Mouse (Mus musculus) heart, embryonic 10.5 days (tissue): ENCODE measurements around the gene Prune2. TPM values are rescaled to one million over a fixed set of nuclear protein-coding genes. Genes with fewer than 3 reads are reported as not detected.
A peak's percentile ranks its signal among the peaks of the same experiment; 100 is the strongest.

Source experiments
- DNase-seq: peaks from one replicate; pipeline ENCODE4 v3.0.0-alpha.2; 2017; ENCODE audit warnings: low spot score
- H3K27ac ChIP-seq: fragments of 300-500 bp; sonication (generic); 2 replicates; pipeline ENCODE4 v1.5.1; 2016; ENCODE audit warnings: mild to moderate bottlenecking
- H3K27me3 ChIP-seq: fragments of 300-500 bp; sonication (generic); 2 replicates; pipeline ENCODE4 v1.6.1; 2016; ENCODE audit warnings: mild to moderate bottlenecking; ENCODE audit not compliant: poor library complexity, insufficient read depth, severe bottlenecking
- H3K36me3 ChIP-seq: fragments of 300-500 bp; sonication (generic); 2 replicates; pipeline ENCODE4 v1.6.1; 2016; ENCODE audit warnings: mild to moderate bottlenecking, moderate library complexity
- H3K4me1 ChIP-seq: fragments of 300-500 bp; sonication (generic); 2 replicates; pipeline ENCODE4 v1.6.1; 2016; ENCODE audit warnings: mild to moderate bottlenecking
- H3K4me3 ChIP-seq: fragments of 300-500 bp; sonication (generic); 2 replicates; pipeline ENCODE4 v1.5.1; 2016; ENCODE audit warnings: mild to moderate bottlenecking, moderate library complexity
- H3K9me3 ChIP-seq: fragments of 300-500 bp; sonication (generic); 2 replicates; pipeline ENCODE4 v1.6.1; 2016; ENCODE audit warnings: mild to moderate bottlenecking, moderate library complexity
- WGBS: fragments of 180-500 bp; shearing (Covaris S2); methylation state at CpG from one replicate; pipeline ENCODE4 v1.1.7; 2016; 5-methylcytosine and 5-hydroxymethylcytosine counted together
- polyA plus RNA-seq: library from polyadenylated mRNA; unstranded; fragments of >200 nt; fragmentation: Nextera tagmentation; extraction: Ambion mirVana; gene quantifications from 2 replicates; pipeline ENCODE4 v1.2.1, GENCODE M21; 2016

Prune2 gene
- polyA plus RNA-seq, 1 experiment from 2014 or later: 3.6 TPM

GRCm38 (mm10) chr19:17180506-17180905, 224.6 kb downstream of the Prune2 start:
- H3K36me3 ChIP-seq: no peaks in the 10 kb centered on the region
- H3K9me3 ChIP-seq: no peaks in the 10 kb centered on the region
- 0 out of 2 replicates have a peak, but pooled peaks cover 7% of the 10 kb centered on the region for H3K4me1 ChIP-seq
- no peak overlapping the region for H3K4me3 ChIP-seq
- no peak for DNase-seq
- no peaks in the 10 kb centered on the region for H3K27me3 ChIP-seq
- H3K27ac ChIP-seq: no peak overlapping the region
- 43% methylated on average over 4 of the region's 4 CpGs for WGBS

GRCm38 (mm10) chr19:17194730-17195129, 238.8 kb downstream of the Prune2 start:
- H3K4me3 ChIP-seq: no peak overlapping the region
- DNase-seq: no peak
- H3K36me3 ChIP-seq: no peaks in the 10 kb centered on the region
- H3K27ac ChIP-seq: no peak overlapping the region
- no peaks in the 10 kb centered on the region for H3K9me3 ChIP-seq
- 76% methylated on average over 5 of the region's 5 CpGs for WGBS
- peaks cover 3% of the 10 kb centered on the region; the same call in 1 of the 2 replicates for H3K27me3 ChIP-seq
- H3K4me1 ChIP-seq: peaks cover 9% of the 10 kb centered on the region

- WGBS: 4% methylated on average over 8 of the region's 8 CpGs
- Histone ChIP-seq H3K9me3 (no peaks in the 10 kb centered on the region), H3K4me1 (peaks cover 13% of the 10 kb centered on the region), H3K4me3 (no peak overlapping the region), H3K27me3 (peaks cover 3% of the 10 kb centered on the region; the same call in 1 of the 2 replicates), H3K36me3 (no peaks in the 10 kb centered on the region), H3K27ac (no peak overlapping the region)
- peak; percentile 87 for DNase-seq
Observed at GRCm38 (mm10) chr19:17199059-17199458, 243.1 kb downstream of the Prune2 start.

DNA sequence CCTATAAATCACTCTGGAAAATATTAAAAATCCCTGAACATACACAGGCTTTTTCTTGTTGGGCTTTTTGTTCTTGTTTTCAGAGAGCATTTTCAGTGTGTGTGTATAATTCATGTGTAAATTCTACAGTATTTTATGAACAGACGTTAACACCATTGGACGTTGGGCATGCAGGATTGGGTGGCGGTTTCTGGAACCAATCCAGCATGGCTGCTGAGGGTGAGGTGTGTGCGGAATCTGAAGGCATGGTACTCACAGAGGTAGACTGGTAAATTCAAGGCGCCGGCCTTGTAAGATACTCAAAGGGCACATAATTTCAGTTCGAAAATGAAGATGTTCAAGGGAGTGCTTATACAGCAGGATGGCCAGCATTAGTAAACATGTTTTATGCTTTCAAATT, 251.2 kb downstream of the Prune2 start:
- no peak for DNase-seq
- no peaks in the 10 kb centered on the region for H3K36me3 ChIP-seq
- H3K4me1 ChIP-seq: no peaks in the 10 kb centered on the region

DNA sequence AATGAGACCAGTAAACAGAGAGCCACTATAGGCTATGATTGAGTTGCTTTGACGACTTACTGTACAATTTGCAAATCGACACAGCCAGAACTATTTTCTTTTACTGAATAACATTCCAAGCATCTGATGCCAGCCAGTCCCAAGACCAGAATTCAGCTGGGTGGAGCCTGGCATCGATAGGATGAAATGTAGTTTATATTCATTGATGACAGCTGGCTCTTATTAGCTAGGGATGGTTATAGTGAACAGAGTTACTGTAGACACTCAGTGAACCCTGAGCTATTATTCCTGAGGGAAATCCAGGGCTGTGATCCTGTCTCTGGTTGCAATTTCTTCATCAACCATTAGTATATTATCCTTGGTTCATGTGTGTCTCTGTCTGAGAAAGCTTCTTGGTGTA, 254.6 kb downstream of the Prune2 start:
- Histone ChIP-seq H3K4me1 (no peaks in the 10 kb centered on the region), H3K9me3 (no peaks in the 10 kb centered on the region), H3K27ac (no peak overlapping the region), H3K36me3 (no peaks in the 10 kb centered on the region), H3K27me3 (no peaks in the 10 kb centered on the region; the same call in 1 of the 2 replicates), H3K4me3 (no peak overlapping the region)
- DNase-seq: no peak
- 88% methylated on average over 3 of the region's 3 CpGs for WGBS

More for the DNA sequence above, 251.2 kb downstream of the Prune2 start:
- no peaks in the 10 kb centered on the region for H3K9me3 ChIP-seq
- no peak overlapping the region for H3K27ac ChIP-seq
- no peak overlapping the region for H3K4me3 ChIP-seq
- WGBS: 87% methylated on average over 7 of the region's 7 CpGs
- no peaks in the 10 kb centered on the region for H3K27me3 ChIP-seq

DNA sequence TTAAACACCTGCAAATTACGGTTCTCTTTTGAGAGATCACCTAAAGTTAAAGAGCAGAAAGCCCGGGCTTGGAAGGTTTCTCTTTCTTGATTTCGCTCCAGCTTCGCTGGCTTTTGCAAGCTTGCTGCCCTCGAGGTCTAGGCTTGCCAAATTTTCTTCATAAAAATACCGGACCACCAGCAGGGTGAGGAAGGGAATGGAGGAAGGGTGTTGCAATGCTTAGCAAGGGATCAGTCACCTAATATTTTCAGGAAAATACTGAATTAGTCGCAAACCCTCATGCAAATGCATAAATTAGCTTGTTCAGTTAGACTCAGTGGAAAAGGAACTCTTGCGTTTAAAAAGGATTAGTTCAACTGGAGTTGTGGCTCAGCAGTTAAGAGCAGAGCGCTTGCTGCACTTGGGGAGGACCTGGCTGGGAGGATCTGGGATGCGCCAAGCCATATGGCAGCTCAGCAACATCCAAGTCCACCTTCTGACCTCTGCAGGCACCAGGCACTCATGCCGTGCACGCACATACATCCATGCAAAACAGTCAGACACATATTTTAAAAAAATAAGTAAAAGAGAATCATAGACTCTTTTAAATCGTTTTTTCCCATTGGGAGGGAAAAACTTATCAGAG, 259.1 kb downstream of the Prune2 start:
- DNase-seq: no peak
- Histone ChIP-seq H3K27me3 (no peaks in the 10 kb centered on the region; the same call in 1 of the 2 replicates), H3K4me1 (no peaks in the 10 kb centered on the region), H3K36me3 (no peaks in the 10 kb centered on the region), H3K9me3 (no peaks in the 10 kb centered on the region), H3K4me3 (no peak overlapping the region), H3K27ac (no peak overlapping the region)
- WGBS: 80% methylated on average over 13 of the region's 13 CpGs

GRCm38 (mm10) chr19:17218195-17218594, 262.3 kb downstream of the Prune2 start:
- no peaks in the 10 kb centered on the region for H3K36me3 ChIP-seq
- H3K4me1 ChIP-seq: no peaks in the 10 kb centered on the region
- no peak overlapping the region for H3K4me3 ChIP-seq
- DNase-seq: no peak
- H3K27ac ChIP-seq: no peak overlapping the region
- H3K9me3 ChIP-seq: no peaks in the 10 kb centered on the region
- 70% methylated on average over 3 of the region's 3 CpGs for WGBS
- H3K27me3 ChIP-seq: no peaks in the 10 kb centered on the region; the same call in 1 of the 2 replicates

- no peaks in the 10 kb centered on the region for H3K27me3 ChIP-seq
- no peaks in the 10 kb centered on the region for H3K36me3 ChIP-seq
- WGBS: 75% methylated on average over 4 of the region's 4 CpGs
- H3K4me1 ChIP-seq: no peaks in the 10 kb centered on the region
- no peak overlapping the region for H3K4me3 ChIP-seq
- 0 out of 2 replicates have a peak, but pooled peaks cover 3% of the 10 kb centered on the region for H3K9me3 ChIP-seq
- no peak overlapping the region for H3K27ac ChIP-seq
- DNase-seq: no peak
Observed at GRCm38 (mm10) chr19:17223801-17224200, 267.9 kb downstream of the Prune2 start.

- 0 out of 2 replicates have a peak, but pooled peaks cover 3% of the 10 kb centered on the region for H3K9me3 ChIP-seq
- 58% methylated on average over 5 of the region's 5 CpGs for WGBS
- no peak overlapping the region for H3K4me3 ChIP-seq
- no peaks in the 10 kb centered on the region for H3K36me3 ChIP-seq
- no peak for DNase-seq
- no peaks in the 10 kb centered on the region for H3K27me3 ChIP-seq
- H3K4me1 ChIP-seq: no peaks in the 10 kb centered on the region
- H3K27ac ChIP-seq: no peak overlapping the region
Observed at GRCm38 (mm10) chr19:17225570-17226083, 269.7 kb downstream of the Prune2 start.

DNA sequence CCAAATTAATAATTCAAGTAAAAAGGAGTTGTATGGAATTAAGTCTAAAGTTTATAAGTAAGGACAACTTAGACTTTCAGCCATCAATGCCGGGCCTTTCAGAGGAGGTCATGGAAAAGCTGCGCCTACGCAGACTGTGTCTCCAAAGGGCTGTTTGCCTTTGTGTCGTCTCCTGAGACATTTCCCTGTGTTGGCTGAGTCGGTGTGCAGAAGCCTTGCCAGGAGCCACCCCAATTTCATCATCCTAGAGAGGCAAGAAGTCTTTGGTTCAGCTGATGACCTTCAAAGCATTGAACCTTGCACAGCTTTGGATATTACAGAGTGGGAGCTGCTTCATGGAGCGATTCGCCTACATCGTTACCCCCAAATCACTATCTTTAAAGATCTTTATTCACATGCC, 270.2 kb downstream of the Prune2 start:
- Histone ChIP-seq H3K27ac (no peak overlapping the region), H3K4me1 (no peaks in the 10 kb centered on the region)

GRCm38 (mm10) chr19:17230013-17230412, 274.1 kb downstream of the Prune2 start:
- DNase-seq: no peak
- H3K4me1 ChIP-seq: no peaks in the 10 kb centered on the region
- 0 out of 2 replicates have a peak, but pooled peaks cover 3% of the 10 kb centered on the region for H3K9me3 ChIP-seq
- no peaks in the 10 kb centered on the region for H3K36me3 ChIP-seq
- WGBS: 50% methylated on average over 1 of the region's 1 CpGs
- H3K27me3 ChIP-seq: no peaks in the 10 kb centered on the region
- no peak overlapping the region for H3K4me3 ChIP-seq
- no peak overlapping the region for H3K27ac ChIP-seq

More for the DNA sequence above, 270.2 kb downstream of the Prune2 start:
- DNase-seq: no peak
- Histone ChIP-seq H3K36me3 (no peaks in the 10 kb centered on the region), H3K4me3 (no peak overlapping the region), H3K27me3 (no peaks in the 10 kb centered on the region), H3K9me3 (0 out of 2 replicates have a peak, but pooled peaks cover 3% of the 10 kb centered on the region)
- 87% methylated on average over 8 of the region's 8 CpGs for WGBS

- Histone ChIP-seq H3K4me1 (no peaks in the 10 kb centered on the region), H3K4me3 (no peak overlapping the region), H3K27me3 (no peaks in the 10 kb centered on the region), H3K27ac (no peak overlapping the region), H3K9me3 (no peaks in the 10 kb centered on the region), H3K36me3 (no peaks in the 10 kb centered on the region)
- 66% methylated on average over 3 of the region's 3 CpGs for WGBS
- DNase-seq: no peak
Observed at GRCm38 (mm10) chr19:17238471-17238870, 282.6 kb downstream of the Prune2 start.

- DNase-seq: no peak
- H3K27ac ChIP-seq: no peak overlapping the region
- 77% methylated on average over 7 of the region's 7 CpGs for WGBS
- H3K4me1 ChIP-seq: no peaks in the 10 kb centered on the region
- no peaks in the 10 kb centered on the region for H3K27me3 ChIP-seq
- no peaks in the 10 kb centered on the region for H3K9me3 ChIP-seq
- H3K36me3 ChIP-seq: no peaks in the 10 kb centered on the region
- no peak overlapping the region for H3K4me3 ChIP-seq
Observed at GRCm38 (mm10) chr19:17240170-17241077, 284.5 kb downstream of the Prune2 start.
